Mouse (Mus musculus): ENCODE measurements around the gene Ampd2. TPM values are rescaled to one million over a fixed set of nuclear protein-coding genes. Genes with fewer than 3 reads are reported as not detected.

Gene Ampd2
- total RNA-seq, 2 experiments from 2014 or later = 16.3 to 21.8 TPM

Other genes with a start within 250 kb of the Ampd2 start
- not detected in 2 replicates for gene Eps8l3, start 209.4 kb downstream of the Ampd2 start, total RNA-seq (2015)
- not detected in 2 replicates for gene Eps8l3, start 209.4 kb downstream of the Ampd2 start, total RNA-seq (2017)
- gene Gstm5, start 190.8 kb downstream of the Ampd2 start, total RNA-seq (2015) = 4.7 and 15.4 TPM in 2 replicates
- gene Gstm5, start 190.8 kb downstream of the Ampd2 start, total RNA-seq (2017) = 2.5 and 3.5 TPM in 2 replicates
- 1.5 and 1.9 TPM in 2 replicates for gene Gstm7, start 154.8 kb downstream of the Ampd2 start, total RNA-seq (2015)
- gene Gstm7, start 154.8 kb downstream of the Ampd2 start, total RNA-seq (2017) = 0.44 and 0.45 TPM in 2 replicates
- not detected in 2 replicates for gene Gstm6, start 142.9 kb downstream of the Ampd2 start, total RNA-seq (2015)
- gene Gstm6, start 142.9 kb downstream of the Ampd2 start, total RNA-seq (2017) = not detected in 2 replicates
- not detected in 2 replicates for gene Gstm3, start 117.4 kb downstream of the Ampd2 start, total RNA-seq (2015)
- not detected in 2 replicates for gene Gstm3, start 117.4 kb downstream of the Ampd2 start, total RNA-seq (2017)
- 0.62 TPM in 1 of 2 replicates, not detected in the other for gene Gstm2, start 100.2 kb downstream of the Ampd2 start, total RNA-seq (2015)
- 0.44 TPM in 1 of 2 replicates, not detected in the other for gene Gstm2, start 100.2 kb downstream of the Ampd2 start, total RNA-seq (2017)
- gene Gstm1, start 68.7 kb downstream of the Ampd2 start, total RNA-seq (2015) = 320 and 346 TPM in 2 replicates
- gene Gstm1, start 68.7 kb downstream of the Ampd2 start, total RNA-seq (2017) = 156 and 179 TPM in 2 replicates
- 8.0 and 10.1 TPM in 2 replicates for gene Gstm4, start 41.8 kb downstream of the Ampd2 start, total RNA-seq (2015)
- 6.5 and 12.1 TPM in 2 replicates for gene Gstm4, start 41.8 kb downstream of the Ampd2 start, total RNA-seq (2017)
- gene Gnat2, start 6.1 kb upstream of the Ampd2 start, total RNA-seq (2015) = not detected in 2 replicates
- gene Gnat2, start 6.1 kb upstream of the Ampd2 start, total RNA-seq (2017) = not detected in 2 replicates
- 136 and 146 TPM in 2 replicates for gene Gnai3, start 59.5 kb upstream of the Ampd2 start, total RNA-seq (2015)
- 154 and 160 TPM in 2 replicates for gene Gnai3, start 59.5 kb upstream of the Ampd2 start, total RNA-seq (2017)
- gene Gpr61, start 68.2 kb upstream of the Ampd2 start, total RNA-seq (2015) = not detected in 2 replicates
- gene Gpr61, start 68.2 kb upstream of the Ampd2 start, total RNA-seq (2017) = not detected in 2 replicates
- gene Amigo1, start 99.7 kb upstream of the Ampd2 start, total RNA-seq (2015) = 1.4 and 3.3 TPM in 2 replicates
- 1.4 and 2.2 TPM in 2 replicates for gene Amigo1, start 99.7 kb upstream of the Ampd2 start, total RNA-seq (2017)
- gene Cyb561d1, start 114.6 kb upstream of the Ampd2 start, total RNA-seq (2015) = 4.9 and 6.7 TPM in 2 replicates
- gene Cyb561d1, start 114.6 kb upstream of the Ampd2 start, total RNA-seq (2017) = 10.3 and 12.0 TPM in 2 replicates
- 3.1 and 4.7 TPM in 2 replicates for gene Atxn7l2, start 124.3 kb upstream of the Ampd2 start, total RNA-seq (2015)
- 1.5 and 2.0 TPM in 2 replicates for gene Atxn7l2, start 124.3 kb upstream of the Ampd2 start, total RNA-seq (2017)
- not detected in 2 replicates for gene Sypl2, start 140.0 kb upstream of the Ampd2 start, total RNA-seq (2015)
- not detected in 2 replicates for gene Sypl2, start 140.0 kb upstream of the Ampd2 start, total RNA-seq (2017)
- 160 and 172 TPM in 2 replicates for gene Psma5, start 170.3 kb upstream of the Ampd2 start, total RNA-seq (2015)
- gene Psma5, start 170.3 kb upstream of the Ampd2 start, total RNA-seq (2017) = 146 and 158 TPM in 2 replicates
- gene Sort1, start 197.4 kb upstream of the Ampd2 start, total RNA-seq (2015) = 80.7 and 83.8 TPM in 2 replicates
- gene Sort1, start 197.4 kb upstream of the Ampd2 start, total RNA-seq (2017) = 76.4 and 87.8 TPM in 2 replicates